ENCODE assay signal across 8 mouse cellular contexts in the genomic region with DNA sequence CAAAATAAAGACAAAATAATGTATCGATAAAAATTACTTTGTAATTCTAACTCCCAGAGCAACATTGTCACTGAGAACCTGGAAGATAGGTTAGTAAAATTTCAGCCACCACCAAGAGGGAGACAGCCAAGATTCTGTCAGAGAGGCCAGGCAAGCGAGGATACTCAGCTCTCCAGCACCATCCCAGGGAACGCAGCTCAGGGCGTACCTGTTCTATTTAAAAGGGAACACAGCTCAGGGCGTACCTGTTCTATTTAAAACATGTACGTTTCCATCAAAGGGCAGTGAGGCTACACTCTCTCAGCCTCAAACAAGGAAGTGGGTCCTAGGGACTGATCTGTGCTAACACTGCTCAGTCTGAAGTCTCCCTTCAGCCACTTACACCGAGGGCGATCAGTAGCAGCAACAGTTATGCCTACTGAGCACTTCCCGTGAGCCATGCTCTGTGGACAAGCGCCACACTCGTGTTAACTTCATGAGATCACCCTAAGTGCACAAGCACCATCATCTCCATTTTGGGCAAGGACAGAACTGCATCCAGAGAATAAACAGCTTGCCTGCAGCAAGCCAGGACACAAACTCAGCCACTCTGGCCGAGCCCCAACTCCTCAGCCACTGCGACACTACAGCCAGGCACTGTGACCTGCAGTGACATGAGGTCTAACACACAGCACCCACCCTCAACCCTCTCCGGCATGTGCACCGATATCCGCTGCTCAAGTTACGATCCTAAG. TPM values are rescaled to one million over a fixed set of nuclear protein-coding genes. Genes with fewer than 3 reads are reported as not detected.
A peak's percentile ranks its signal among the peaks of the same experiment; 100 is the strongest.
DNase-seq lines count a peak whose midpoint lies in the region; ATAC-seq and TF ChIP-seq lines count a peak whose summit lies in the region.

No protein-coding gene starts in this region.

- peaks cover 4 to 11% of the 10 kb centered on the region in 2 experiments for H3K4me1 ChIP-seq in heart, embryonic 14.5 days (ENCODE audit: control insufficient read depth in 2 of 2, insufficient read depth in 2 of 2, low read length in 2 of 2)
- peaks cover 13% of the 10 kb centered on the region for H3K4me1 ChIP-seq in midbrain, postnatal 0 days (ENCODE audit: insufficient read depth, low read length)

- no peaks in the 10 kb centered on the region for H3K36me3 ChIP-seq in heart, embryonic 14.5 days (ENCODE audit: control insufficient read depth, insufficient read depth, low read length)
- H3K36me3 ChIP-seq in midbrain, postnatal 0 days (ENCODE audit: insufficient read depth, low read length): no peaks in the 10 kb centered on the region

- intact Hi-C loops in left cerebral cortex, postnatal 4 days (cut with DNase I): no loop called here

- H3K27ac ChIP-seq in heart, embryonic 14.5 days (replicated peaks in 1 of 2; ENCODE audit: control insufficient read depth in 1 of 2, insufficient read depth in 1 of 2, low read depth in 2 of 2, low read length in 2 of 2): no peak overlapping the region
- no peak overlapping the region for H3K27ac ChIP-seq in midbrain, postnatal 0 days (ENCODE audit: low read depth, low read length)

- H3K9ac ChIP-seq in heart, embryonic 14.5 days (ENCODE audit: low read length): peak overlapping the region; percentile 25; the same call in 1 of the 2 replicates
- no peak overlapping the region for H3K9ac ChIP-seq in midbrain, postnatal 0 days (replicated peaks; ENCODE audit: low read length, poor library complexity, severe bottlenecking)

- H3K4me2 ChIP-seq in heart, embryonic 14.5 days (ENCODE audit: low read length): 0 out of 2 replicates have a peak overlapping the region, but pooled peaks have one; percentile 96
- peak overlapping the region; percentile 70 for H3K4me2 ChIP-seq in midbrain, postnatal 0 days (ENCODE audit: low read depth, low read length, poor library complexity, severe bottlenecking)

- WGBS in heart, embryonic 14.5 days: 69% methylated on average over 17 of the region's 17 CpGs
- WGBS in midbrain, postnatal 0 days: 82% methylated on average over 17 of the region's 17 CpGs

- H3K4me3 ChIP-seq in heart, embryonic 14.5 days (ENCODE audit: control insufficient read depth in 1 of 2, insufficient read depth in 1 of 2, low read depth in 1 of 2, low read length in 2 of 2): no peak overlapping the region
- peak overlapping the region; percentile 77; the same call in 1 of the 2 replicates for H3K4me3 ChIP-seq in midbrain, postnatal 0 days (ENCODE audit: low read depth, low read length)

- no peaks in the 10 kb centered on the region for H3K9me3 ChIP-seq in heart, embryonic 14.5 days (ENCODE audit: control insufficient read depth, low read length)
- no peaks in the 10 kb centered on the region for H3K9me3 ChIP-seq in midbrain, postnatal 0 days (ENCODE audit: low read length)

- TF ChIP-seq CTCF in midbrain, postnatal 0 days (IDR thresholded peaks at IDR 0.05): no peak

- ATAC-seq in heart, embryonic 14.5 days (ENCODE audit: insufficient number of reproducible peaks, insufficient read depth, low FRiP score, low read depth): no peak
- ATAC-seq in midbrain, postnatal 0 days (ENCODE audit: low FRiP score): no peak

- DNase-seq in left cerebral cortex, postnatal 4 days: peak; percentile 22
- DNase-seq in left cerebral cortex, adult 11 months (ENCODE audit: low spot score): no peak
- peak; percentile 79 for DNase-seq in cerebellum, adult 9-11 months
- no peak for DNase-seq in midbrain, postnatal 0 days (ENCODE audit: low spot score)
- DNase-seq in thymus, postnatal 36 days: no peak
- no peak for DNase-seq in adrenal gland, postnatal 4 days (ENCODE audit: low spot score in 2 of 2)
- DNase-seq in ovary, adult 18-20 months (ENCODE audit: low spot score): no peak

- no peaks in the 10 kb centered on the region for H3K27me3 ChIP-seq in heart, embryonic 14.5 days (ENCODE audit: control insufficient read depth, insufficient read depth, low read length)
- H3K27me3 ChIP-seq in midbrain, postnatal 0 days (ENCODE audit: insufficient read depth, low read length): no peaks in the 10 kb centered on the region

RNA-seq across cellular contexts. Expression of gene Agtpbp1, which starts 30.1 kb away (rescaled TPM):
- total RNA-seq in left cerebral cortex, postnatal 4 days (2021): 100 to 1,000 TPM; 329 to 336 TPM
- 14.9 and 15.1 TPM in 2 replicates for polyA plus RNA-seq in heart, embryonic 14.5 days (2014; fragmentation: Nextera tagmentation; extraction: Ambion mirVana)
- total RNA-seq in midbrain, postnatal 0 days (2014; rRNA removed): 125 and 129 TPM in 2 replicates
- 70.8 and 74.0 TPM in 2 replicates for polyA plus RNA-seq in midbrain, postnatal 0 days (2015; fragmentation: Nextera tagmentation; extraction: Ambion mirVana)
- total RNA-seq in adrenal gland, postnatal 4 days (2021): 10 to 100 TPM; 44.2 to 44.3 TPM

RNA-seq across cellular contexts. Expression of gene Naa35, which starts 30.1 kb away (rescaled TPM):
- total RNA-seq in left cerebral cortex, postnatal 4 days (2021): 100 to 1,000 TPM; 129 to 143 TPM
- 54.4 and 70.3 TPM in 2 replicates for polyA plus RNA-seq in heart, embryonic 14.5 days (2014; fragmentation: Nextera tagmentation; extraction: Ambion mirVana)
- 47.2 and 72.9 TPM in 2 replicates for total RNA-seq in midbrain, postnatal 0 days (2014; rRNA removed)
- 109 and 117 TPM in 2 replicates for polyA plus RNA-seq in midbrain, postnatal 0 days (2015; fragmentation: Nextera tagmentation; extraction: Ambion mirVana)
- 10 to 100 TPM; 67.8 to 74.0 TPM for total RNA-seq in adrenal gland, postnatal 4 days (2021)

Comparison
In these comparisons a context has a peak if more than half of its experiments do, and no peak if none do; other contexts are left out.
1. DNase-seq: peak in left cerebral cortex, postnatal 4 days (single experiment) and cerebellum, adult 9-11 months (single experiment); none in left cerebral cortex, adult 11 months (single experiment), midbrain, postnatal 0 days (single experiment), thymus, postnatal 36 days (0 of 2), adrenal gland, postnatal 4 days (0 of 2) and ovary, adult 18-20 months (single experiment).